Mouse (Mus musculus) brain, embryonic 14.5 days (tissue): ENCODE measurements around the gene Cdca4.

Experiments
- CTCF ChIP-seq: fragments of 200-500 bp; IDR thresholded peaks from 2 replicates; pipeline ENCODE4 v1.5.1; 2012; ENCODE audit warnings: inconsistent platforms, mild to moderate bottlenecking, moderate library complexity, borderline replicate concordance; ENCODE audit not compliant: insufficient read depth, insufficient read length; ENCODE audit errors: extremely low read depth
- POLR2A ChIP-seq: fragments of 200-500 bp; IDR thresholded peaks from 2 replicates; pipeline ENCODE4 v1.6.1; 2012; ENCODE audit warnings: mild to moderate bottlenecking, inconsistent platforms, borderline replicate concordance; ENCODE audit not compliant: poor library complexity, insufficient read depth, insufficient read length, severe bottlenecking; ENCODE audit errors: extremely low read depth

DNA sequence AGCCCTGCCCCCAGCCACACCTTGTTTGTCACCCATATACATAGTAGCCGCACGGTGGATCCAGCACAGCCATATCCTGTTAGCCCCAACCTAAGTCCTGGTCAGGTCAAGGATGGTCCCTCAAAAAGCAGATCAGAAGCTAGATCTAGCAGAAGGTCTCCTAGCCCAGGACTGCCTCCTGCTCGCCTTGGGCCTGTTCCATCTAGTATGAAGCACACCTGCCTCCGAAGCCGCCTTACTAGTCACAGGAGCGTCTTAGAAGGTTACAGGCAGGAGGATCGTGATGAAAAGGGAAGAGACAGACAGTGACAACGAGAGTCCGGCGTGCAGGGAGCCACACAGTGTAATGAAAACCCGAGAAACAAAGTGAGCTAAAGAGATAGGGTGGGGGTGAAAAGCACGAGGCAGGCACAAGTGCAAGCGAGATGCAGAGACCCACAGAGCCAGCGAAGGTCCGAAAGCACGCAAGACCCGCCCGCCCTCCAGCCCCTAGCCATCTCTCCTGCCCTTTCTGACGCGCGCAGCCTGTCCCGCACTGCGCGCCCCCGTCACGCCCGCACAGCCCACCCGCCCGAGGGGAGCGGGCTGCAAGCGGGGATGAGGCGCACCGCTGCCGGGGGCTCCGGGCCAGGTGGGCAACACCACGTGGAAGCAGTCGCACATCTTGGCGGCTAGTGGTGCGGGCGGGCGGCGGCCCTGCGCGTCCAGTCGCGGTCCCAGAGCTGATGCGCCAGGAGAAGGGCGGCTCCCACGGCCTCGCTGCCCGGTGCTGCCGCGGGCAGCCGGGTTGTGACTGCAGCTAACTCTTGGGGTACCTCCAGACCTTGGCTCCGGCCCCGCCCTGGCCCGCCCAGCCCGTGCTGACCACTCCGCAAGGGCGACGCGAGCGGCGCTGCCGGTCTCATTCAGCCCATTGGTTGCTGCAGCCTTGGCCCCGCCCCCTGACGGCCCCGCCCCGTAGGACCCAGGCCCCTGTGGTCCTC is 27.1 kb downstream of the Cdca4 start, which contains the start of gene Ahnak2:
- no peak for TF ChIP-seq POLR2A
- TF ChIP-seq CTCF, result no peak
